Comparison of ENCODE assay signal across 21 mouse cellular contexts in the genomic region with DNA sequence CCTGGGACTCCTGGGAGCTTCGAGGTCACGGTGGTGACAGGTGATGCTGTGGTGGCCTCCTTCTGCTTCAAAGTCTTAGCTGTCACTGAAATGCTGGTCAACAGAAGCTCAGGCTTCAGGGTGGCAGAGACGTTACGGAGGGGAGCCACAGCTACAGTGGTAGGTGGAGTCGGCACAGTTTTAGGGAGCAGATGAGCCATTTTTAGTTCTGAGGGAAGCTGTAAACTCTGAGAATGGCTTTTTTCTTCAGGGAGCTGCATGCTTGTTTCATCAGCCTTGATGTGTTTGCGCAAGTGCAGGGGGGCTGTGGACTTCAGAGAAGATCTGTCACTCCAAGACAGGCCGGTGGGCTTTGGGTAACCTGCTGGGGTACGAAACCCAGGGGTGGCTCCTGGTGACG.
"Had no signal": no experiment of that assay in that cellular context is flagged by ENCODE, and none has a peak within 500 bp of the region (broad histone marks: within the 10 kb centered on the region; RNA-seq: fewer than 3 reads in every experiment).

No protein-coding gene starts in this region.

- DNase-seq: cerebellum, adult 8-10 months; cerebellum, adult 9-10 months; cerebellum, adult 9-11 months; cerebellum, postnatal 10 days; cerebellum, postnatal 14 days; cerebellum, postnatal 25 days; cerebellum, postnatal 36 days; embryo, embryonic 11 days; forebrain, postnatal 0 days; gastrocnemius, adult 2 months; gastrocnemius, postnatal 10 days; gastrocnemius, postnatal 14 days; gastrocnemius, postnatal 25 days; gastrocnemius, postnatal 36 days; heart, adult 11 months; heart, adult 18-20 months; heart, adult 2 months had no signal

- ATAC-seq: forebrain, embryonic 13.5 days; forebrain, embryonic 14.5 days; forebrain, embryonic 15.5 days; forebrain, embryonic 16.5 days; forebrain, postnatal 0 days had no signal
